Mouse (Mus musculus): ENCODE measurements around the gene Foxj2. TPM values are rescaled to one million over a fixed set of nuclear protein-coding genes. Genes with fewer than 3 reads are reported as not detected.

The Foxj2 gene
- polyA plus RNA-seq, 1 experiment from 2014 or later: 19.6 TPM

- in situ Hi-C loops (cut with MboI; ENCODE audit: low pct_unique_long_range_greater_than_20kb): no loop called here
- TF ChIP-seq CTCF (IDR thresholded peaks at IDR 0.05): no peak
- H3K27me3 ChIP-seq: no peaks in the 10 kb centered on the region
- ChIA-PET POLR2A (no interaction called here), CTCF (interaction anchor here (0.9 to 2.1 kb wide), 2 partner anchors 11 to 57 kb away, joined by 3 to 6 read pairs; no protein-coding TSS in a partner anchor)
- DNase-seq (ENCODE audit: low read depth, low spot score) (no peak), ATAC-seq (no peak)
Measured at GRCm38 (mm10) chr6:122812716-122813115, 7.0 kb upstream of the Foxj2 start.

- CTCF ChIA-PET: no interaction called here
- in situ Hi-C loops (cut with MboI; ENCODE audit: low pct_unique_long_range_greater_than_20kb): no loop called here
- no peak for TF ChIP-seq CTCF (IDR thresholded peaks at IDR 0.05)
- no peaks in the 10 kb centered on the region for H3K27me3 ChIP-seq
- DNase-seq (ENCODE audit: low read depth, low spot score) (no peak), ATAC-seq (no peak)
- POLR2A ChIA-PET: interaction anchor here (0.9 kb wide), 1 partner anchor 12 kb away, joined by 11 read pairs; no protein-coding TSS in a partner anchor
Measured at GRCm38 (mm10) chr6:122813640-122814039, 6.1 kb upstream of the Foxj2 start.

- DNase-seq (ENCODE audit: low read depth, low spot score) (no peak), ATAC-seq (peak; percentile 27)
- POLR2A ChIA-PET: interaction anchor here (0.6 kb wide), 1 partner anchor 41 kb away, joined by 3 read pairs; no protein-coding TSS in a partner anchor
- no peak for TF ChIP-seq CTCF (IDR thresholded peaks at IDR 0.05)
- in situ Hi-C loops (cut with MboI; ENCODE audit: low pct_unique_long_range_greater_than_20kb): loop anchor here (5.0 kb wide), 1 partner anchor 52 kb away; the partner anchor contains the start of gene Necap1
- CTCF ChIA-PET: no interaction called here
- H3K27me3 ChIP-seq: no peaks in the 10 kb centered on the region
Measured at GRCm38 (mm10) chr6:122820071-122820798, 521 bp downstream of the Foxj2 start.

GRCm38 (mm10) chr6:122820799-122821650, 1.3 kb downstream of the Foxj2 start:
- no peak for DNase-seq (ENCODE audit: low read depth, low spot score)
- ATAC-seq: no peak

GRCm38 (mm10) chr6:122821822-122822221, 2.1 kb downstream of the Foxj2 start:
- no peak for ATAC-seq
- no peak for DNase-seq (ENCODE audit: low read depth, low spot score)
- no peak for TF ChIP-seq CTCF (IDR thresholded peaks at IDR 0.05)
- H3K27me3 ChIP-seq: no peaks in the 10 kb centered on the region
- POLR2A ChIA-PET: no interaction called here
- in situ Hi-C loops (cut with MboI; ENCODE audit: low pct_unique_long_range_greater_than_20kb): loop anchor here (5.0 kb wide), 1 partner anchor 50 kb away; the partner anchor contains the start of gene Necap1
- CTCF ChIA-PET: no interaction called here

More at GRCm38 (mm10) chr6:122820799-122821650, 1.3 kb downstream of the Foxj2 start:
- CTCF ChIA-PET: no interaction called here
- in situ Hi-C loops (cut with MboI; ENCODE audit: low pct_unique_long_range_greater_than_20kb): loop anchor here (5.0 kb wide), 1 partner anchor 51 kb away; the partner anchor contains the start of gene Necap1
- POLR2A ChIA-PET: no interaction called here
- no peak for TF ChIP-seq CTCF (IDR thresholded peaks at IDR 0.05)
- no peaks in the 10 kb centered on the region for H3K27me3 ChIP-seq

- POLR2A ChIA-PET: no interaction called here
- no peak for ATAC-seq
- no peak for DNase-seq (ENCODE audit: low read depth, low spot score)
- in situ Hi-C loops (cut with MboI; ENCODE audit: low pct_unique_long_range_greater_than_20kb): loop anchor here (5.0 kb wide), 1 partner anchor 48 kb away; the partner anchor contains the start of gene Necap1
- TF ChIP-seq CTCF (IDR thresholded peaks at IDR 0.05): no peak
- CTCF ChIA-PET: interaction anchor here (1.1 to 1.4 kb wide), 2 partner anchors 10 to 46 kb away, joined by 4 to 6 read pairs; no protein-coding TSS in a partner anchor
- H3K27me3 ChIP-seq: no peaks in the 10 kb centered on the region
Measured at GRCm38 (mm10) chr6:122824086-122824485, 4.4 kb downstream of the Foxj2 start.

- DNase-seq (ENCODE audit: low read depth, low spot score) (no peak), ATAC-seq (no peak)
- TF ChIP-seq CTCF (IDR thresholded peaks at IDR 0.05): no peak
- ChIA-PET POLR2A (no interaction called here), CTCF (interaction anchor here (1.4 kb wide), 1 partner anchor 9 kb away, joined by 6 read pairs; no protein-coding TSS in a partner anchor)
- H3K27me3 ChIP-seq: no peaks in the 10 kb centered on the region
- in situ Hi-C loops (cut with MboI; ENCODE audit: low pct_unique_long_range_greater_than_20kb): no loop called here
Measured at GRCm38 (mm10) chr6:122825166-122825565, 5.5 kb downstream of the Foxj2 start.

- peak; percentile 83 for ATAC-seq
Measured at GRCm38 (mm10) chr6:122825923-122826742, 6.4 kb downstream of the Foxj2 start.

GRCm38 (mm10) chr6:122828086-122828485, 8.4 kb downstream of the Foxj2 start:
- DNase-seq (ENCODE audit: low read depth, low spot score): no peak
- ChIA-PET CTCF (interaction anchor here (0.7 to 1.6 kb wide), 4 partner anchors 11 to 46 kb away, joined by 3 to 4 read pairs (median 4); partner anchors contain the start of gene Necap1), POLR2A (no interaction called here)
- no peaks in the 10 kb centered on the region for H3K27me3 ChIP-seq
- in situ Hi-C loops (cut with MboI; ENCODE audit: low pct_unique_long_range_greater_than_20kb): no loop called here
- no peak for TF ChIP-seq CTCF (IDR thresholded peaks at IDR 0.05)
- no peak for ATAC-seq

More at GRCm38 (mm10) chr6:122825923-122826742, 6.4 kb downstream of the Foxj2 start:
- in situ Hi-C loops (cut with MboI; ENCODE audit: low pct_unique_long_range_greater_than_20kb): no loop called here
- no peak for DNase-seq (ENCODE audit: low read depth, low spot score)
- no peak for TF ChIP-seq CTCF (IDR thresholded peaks at IDR 0.05)
- no peaks in the 10 kb centered on the region for H3K27me3 ChIP-seq
- POLR2A ChIA-PET: interaction anchor here (0.9 kb wide), 1 partner anchor 13 kb away, joined by 11 read pairs; no protein-coding TSS in a partner anchor
- CTCF ChIA-PET: interaction anchor here (1.1 to 1.2 kb wide), 2 partner anchors 8 to 9 kb away, joined by 3 to 5 read pairs; no protein-coding TSS in a partner anchor
